Mouse (Mus musculus) liver, embryonic 14.5 days (tissue): ENCODE data around the gene Samd4.

ENCODE experiments used
- CTCF ChIP-seq: IDR thresholded peaks from 2 replicates; pipeline ENCODE4 v1.5.1; 2016; ENCODE audit warnings: antibody characterized with exemption, low read depth, control low read depth
- EP300 ChIP-seq: IDR thresholded peaks from 2 replicates; pipeline ENCODE4 v1.6.1; 2016; ENCODE audit warnings: antibody characterized with exemption, low read depth

- TF ChIP-seq CTCF (no peak), EP300 (no peak)
Measured at GRCm38 (mm10) chr14:46962832-46963231, 80.2 kb downstream of the Samd4 start.
